Mouse (Mus musculus) testis, adult 2 months (tissue): ENCODE measurements around the gene Gm21992.

Experiments used
- CTCF ChIP-seq: fragments of 200-500 bp; IDR thresholded peaks from 2 replicates; pipeline ENCODE4 v1.5.1; 2012; ENCODE audit warnings: low read depth, mild to moderate bottlenecking, inconsistent platforms, low read length, moderate library complexity; ENCODE audit not compliant: control insufficient read depth, insufficient read depth, insufficient replicate concordance
- POLR2A ChIP-seq: fragments of 200-500 bp; IDR thresholded peaks from 2 replicates; pipeline ENCODE4 v1.6.1; 2012; ENCODE audit warnings: low read depth, mild to moderate bottlenecking, inconsistent platforms, low read length, moderate library complexity; ENCODE audit not compliant: control insufficient read depth

- TF ChIP-seq CTCF, result no peak
- TF ChIP-seq POLR2A, result no peak
Observed at GRCm38 (mm10) chr19:4716756-4717155, 94.7 kb downstream of the Gm21992 start.
